Mouse (Mus musculus) C2C12 (cell line): ENCODE data around the gene Galntl6.

ENCODE experiments used
- CTCF ChIP-seq: IDR thresholded peaks from one replicate; pipeline ENCODE4 v1.5.1; 2011; ENCODE audit not compliant: control insufficient read depth, insufficient read depth, insufficient read length
- MAX ChIP-seq: IDR thresholded peaks from one replicate; pipeline ENCODE4 v1.6.1; 2011; ENCODE audit warnings: mild to moderate bottlenecking, control low read depth

DNA sequence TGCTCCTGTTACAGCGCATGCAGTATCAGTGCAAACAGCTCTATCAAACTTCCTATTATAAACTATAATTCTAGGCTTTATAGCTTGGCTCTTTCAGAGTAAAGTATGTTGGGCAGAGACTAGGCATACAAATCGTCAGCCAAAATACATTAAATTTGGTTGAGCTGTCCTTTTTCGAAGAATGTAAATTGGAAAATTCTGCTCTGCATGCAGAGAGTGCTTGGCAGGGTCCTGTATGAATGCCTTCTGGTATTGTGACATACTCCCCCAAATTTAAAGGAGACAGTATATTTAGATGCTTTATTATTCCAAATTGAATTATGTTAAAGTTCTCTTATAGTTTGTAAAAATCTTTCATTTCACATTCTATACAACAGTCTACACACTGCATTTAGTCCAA is 220.7 kb downstream of the Galntl6 start:
- no peak for TF ChIP-seq MAX
- no peak for TF ChIP-seq CTCF
